Mouse (Mus musculus): Measurements from ENCODE around the gene Pgap2.

Gene Pgap2

DNA sequence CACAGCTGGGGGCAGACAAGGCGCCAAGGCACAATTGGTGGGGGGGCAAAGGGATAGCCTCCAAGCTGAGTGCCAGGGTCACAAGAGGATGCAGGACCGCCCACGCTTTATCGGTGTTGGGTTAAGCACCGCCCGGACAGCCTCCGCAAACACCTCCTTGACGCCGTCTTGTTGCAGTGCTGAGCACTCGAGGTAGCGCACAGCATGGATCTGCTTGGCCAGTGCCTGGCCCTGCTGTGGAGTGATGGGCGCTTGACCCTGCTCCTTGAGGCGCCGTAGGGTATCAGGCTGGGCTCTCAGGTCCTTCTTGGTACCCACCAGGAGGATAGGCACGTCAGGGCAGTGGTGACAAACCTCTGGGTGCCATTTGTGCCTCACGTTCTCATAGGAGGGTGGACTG is 29.6 kb downstream of the Pgap2 start:
- in situ Hi-C loops (cut with MboI, MseI), result loop anchor here (5.0 kb wide), 1 partner anchor 97 kb away; no protein-coding TSS in a partner anchor

DNA sequence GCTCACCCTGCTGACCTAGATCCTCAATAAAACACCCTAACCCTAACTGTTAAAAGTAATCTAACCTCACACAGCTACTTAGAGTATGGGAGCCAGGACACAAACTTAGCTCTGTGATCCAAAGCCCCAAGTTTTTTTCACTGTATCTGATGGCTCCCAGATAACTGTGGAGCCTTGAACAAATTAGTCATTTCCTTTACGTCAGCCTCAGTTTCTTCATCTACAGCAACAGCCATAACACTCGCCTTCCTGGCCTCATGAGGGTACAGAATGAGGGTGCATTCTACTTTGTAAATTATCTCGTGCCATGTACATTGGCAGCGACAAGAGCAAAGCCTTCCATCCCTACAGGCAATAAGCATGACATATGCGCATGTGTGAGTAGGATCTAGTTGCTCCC is 32.4 kb downstream of the Pgap2 start:
- in situ Hi-C loops (cut with MboI, MseI), result no loop called here

DNA sequence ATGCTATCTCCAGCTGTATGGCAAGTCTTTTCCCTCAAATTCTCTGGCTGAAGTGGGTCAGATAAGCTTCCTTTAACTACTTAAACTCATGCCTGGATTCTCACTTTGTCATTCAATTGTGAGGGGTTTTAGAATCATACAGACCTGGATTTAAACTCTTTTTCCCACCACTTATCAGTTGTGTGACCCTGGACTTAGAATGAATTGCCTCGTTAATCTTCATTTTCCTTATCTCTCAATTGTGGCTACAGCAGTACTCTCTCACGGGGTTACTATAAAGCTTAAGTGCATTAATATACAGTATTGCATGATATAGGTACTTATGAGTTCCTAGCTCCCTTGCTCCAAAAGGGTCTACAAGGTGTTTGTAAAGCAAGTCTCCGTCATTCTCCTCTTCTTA is 32.9 kb downstream of the Pgap2 start:
- in situ Hi-C loops (cut with MboI, MseI), result no loop called here

DNA sequence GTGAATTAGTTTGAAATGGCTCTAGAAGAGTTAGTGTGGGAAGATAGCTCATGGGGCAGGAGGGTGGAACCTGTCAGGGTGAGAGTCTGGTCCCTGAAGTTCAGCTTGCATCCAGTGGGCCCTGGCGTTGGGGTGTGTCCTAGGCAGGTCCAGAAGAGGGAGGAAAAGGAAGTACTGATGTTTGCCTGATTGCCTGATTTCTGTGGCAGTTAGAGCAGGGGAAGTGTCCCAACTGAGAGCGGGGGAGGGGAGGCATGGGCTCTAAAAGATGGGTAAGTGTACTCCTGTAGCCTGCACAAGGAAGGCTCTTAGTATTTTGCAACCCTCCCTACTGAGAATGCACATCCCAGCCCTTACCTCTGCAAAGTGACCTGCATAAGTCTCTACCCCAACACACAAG is 33.9 kb downstream of the Pgap2 start:
- in situ Hi-C loops (cut with MboI, MseI), result no loop called here

DNA sequence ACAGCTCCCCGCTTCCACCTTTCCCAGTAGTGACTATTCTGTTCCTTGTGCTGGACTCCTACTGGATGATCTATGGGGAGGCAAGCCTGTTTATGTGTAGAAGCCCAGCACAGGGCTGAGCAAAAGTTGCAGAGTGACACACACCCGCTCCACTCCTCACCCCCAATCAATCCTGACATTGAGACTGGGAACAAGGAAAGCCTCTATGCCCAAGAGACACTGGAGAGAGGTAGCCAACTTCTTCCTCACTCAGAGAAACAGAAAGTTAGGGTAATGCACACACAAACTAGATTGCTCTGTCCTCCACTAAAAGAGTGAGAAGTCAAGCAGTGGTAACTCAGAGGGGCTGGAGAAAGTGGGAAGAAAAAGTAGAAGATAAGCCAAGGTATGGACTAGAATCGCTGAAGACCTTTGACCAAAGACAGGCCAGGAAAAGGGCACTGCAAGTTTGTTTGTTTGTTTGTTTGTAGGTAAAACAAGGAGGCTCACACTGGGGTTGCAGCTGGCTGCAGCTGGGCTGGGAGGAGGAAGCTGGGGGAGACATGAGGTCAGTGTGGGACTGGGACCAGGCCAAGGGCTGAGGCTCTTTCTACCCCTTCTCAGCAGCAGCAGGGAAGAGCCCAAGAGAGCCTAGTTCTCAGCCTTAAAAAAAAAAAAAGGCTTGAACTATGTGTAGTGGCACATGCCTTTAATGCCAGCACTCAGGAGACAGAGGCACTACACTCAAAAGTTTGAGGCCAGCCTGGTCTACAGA is 35.0 kb downstream of the Pgap2 start:
- in situ Hi-C loops (cut with MboI, MseI), result no loop called here

DNA sequence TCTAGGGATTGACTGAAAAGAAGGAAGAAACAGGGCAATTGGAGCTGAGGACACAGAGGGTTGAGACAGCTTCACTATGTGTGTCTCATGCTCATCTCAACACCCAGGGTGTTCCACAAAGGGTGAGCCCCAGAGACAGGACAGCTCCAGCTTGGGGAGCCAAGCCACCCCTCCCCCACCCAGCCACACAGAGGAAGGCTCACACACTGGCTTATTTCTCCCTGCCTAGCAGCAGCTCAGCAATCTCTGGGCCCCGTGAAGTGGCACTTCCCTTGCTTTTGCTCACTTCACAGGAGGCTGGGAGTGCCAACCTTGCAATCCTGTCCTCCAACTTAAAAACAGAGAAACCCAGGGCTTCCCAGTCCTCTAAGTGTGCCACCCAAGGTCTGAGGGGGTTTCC is 35.8 kb downstream of the Pgap2 start:
- in situ Hi-C loops (cut with MboI, MseI), result no loop called here

DNA sequence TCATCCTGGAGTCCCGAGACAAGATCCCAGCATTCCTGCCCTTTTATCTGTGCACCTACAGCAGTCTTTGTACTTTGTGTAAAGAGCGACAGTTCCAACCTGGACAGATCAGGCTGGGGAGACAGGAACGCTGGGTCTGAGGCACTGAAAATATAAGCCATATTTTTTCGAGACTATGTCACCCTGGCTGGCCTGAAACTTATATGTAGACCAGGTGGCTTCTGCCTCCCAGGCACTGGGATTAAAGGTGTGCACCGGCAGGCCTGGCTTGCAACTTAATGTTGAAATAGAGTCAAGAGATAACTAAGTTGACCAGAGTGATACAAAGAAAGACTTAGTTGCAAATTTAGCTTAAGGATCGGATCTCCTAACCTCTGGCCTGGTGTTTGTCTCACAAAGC is 36.3 kb downstream of the Pgap2 start:
- in situ Hi-C loops (cut with MboI, MseI), result no loop called here

DNA sequence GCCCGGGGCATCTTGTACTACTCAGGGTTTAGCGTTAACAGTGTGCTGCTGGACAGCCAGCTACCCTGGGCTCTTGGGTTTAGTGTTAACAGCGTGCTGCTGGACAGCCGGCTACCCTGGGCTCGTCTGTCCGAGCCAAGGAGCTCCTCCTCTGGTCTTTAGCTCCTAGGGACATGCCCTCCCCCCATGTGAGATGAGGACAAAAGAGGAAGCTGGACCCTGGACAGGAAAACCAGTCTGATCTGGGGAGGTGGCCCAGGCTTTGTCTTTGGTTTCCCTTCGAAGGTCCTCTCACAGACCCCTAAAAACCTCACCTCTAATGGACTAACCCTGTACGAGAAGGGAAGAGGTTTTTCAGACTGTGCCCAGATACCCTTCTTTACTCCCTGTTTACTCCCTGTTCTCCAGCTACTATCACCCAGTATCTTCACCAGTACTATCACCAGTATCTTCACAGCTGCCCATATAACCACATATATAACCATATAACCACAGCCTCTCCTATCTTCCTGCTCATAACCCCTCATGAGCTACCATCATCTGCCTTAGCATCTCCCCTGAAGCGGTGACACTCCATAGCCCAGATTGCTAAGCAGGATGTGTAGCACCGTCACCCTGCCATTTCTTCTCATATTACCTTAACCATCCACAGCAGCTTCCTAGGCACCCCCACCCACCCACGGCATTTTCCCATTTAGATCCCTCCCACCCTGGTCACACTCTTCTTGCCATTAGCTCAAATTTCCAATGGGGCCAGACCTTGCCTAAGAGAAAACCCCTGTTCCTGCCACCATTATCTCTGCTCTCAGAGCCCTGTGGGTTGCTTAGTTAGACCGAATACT is 37.2 kb downstream of the Pgap2 start:
- in situ Hi-C loops (cut with MboI, MseI), result no loop called here

DNA sequence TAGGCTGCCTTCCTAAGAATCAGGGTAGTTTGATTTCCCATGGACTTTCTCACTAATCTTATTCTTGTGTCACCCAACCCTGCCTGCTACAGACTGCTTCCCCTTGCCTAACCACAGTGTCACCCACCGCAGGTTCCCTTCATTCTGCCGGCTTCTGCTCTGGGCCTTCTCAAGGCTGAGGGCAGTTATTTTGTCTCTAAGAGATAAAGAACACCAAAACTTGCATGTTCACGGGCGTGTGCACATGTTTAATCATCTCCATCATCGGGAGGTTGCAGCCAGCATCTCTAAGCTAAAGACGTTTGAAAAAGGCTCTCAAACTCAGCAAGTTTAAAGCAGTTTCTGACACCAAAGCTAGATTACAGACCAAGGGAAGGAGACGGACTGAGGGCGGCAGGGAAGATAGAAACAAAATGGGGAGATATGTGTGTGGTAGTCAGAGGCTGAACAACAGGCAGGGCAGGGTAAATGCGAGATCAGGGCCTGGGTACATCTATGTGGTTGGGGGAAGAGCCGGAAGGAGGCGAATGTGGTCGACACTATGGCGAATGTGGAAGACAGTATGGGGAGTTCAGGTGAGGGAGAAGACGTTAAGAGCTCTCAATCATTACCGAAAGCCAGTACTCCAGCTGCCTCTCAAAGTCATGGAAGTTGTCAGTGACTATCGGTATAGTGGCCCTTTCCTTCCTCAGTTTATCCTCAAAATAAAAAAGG is 38.8 kb downstream of the Pgap2 start:
- in situ Hi-C loops (cut with MboI, MseI), result no loop called here

DNA sequence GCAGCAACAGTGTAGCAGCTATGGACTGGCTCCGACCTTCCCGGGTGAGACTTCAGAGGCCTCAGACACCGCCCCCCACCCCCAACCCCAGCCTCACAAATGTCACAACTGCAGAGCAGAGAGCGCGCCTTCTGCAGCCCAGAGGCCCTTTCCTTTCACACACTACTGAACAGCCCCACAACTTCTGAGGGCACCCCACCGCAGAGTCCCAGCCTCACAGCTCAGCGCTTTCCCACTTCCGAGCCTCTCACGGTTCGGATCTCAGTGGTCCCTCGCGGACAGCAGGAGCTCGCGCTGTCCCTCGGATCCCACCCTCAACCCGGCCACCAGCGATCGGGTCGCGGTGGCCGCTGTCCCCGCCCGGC is 39.5 kb downstream of the Pgap2 start:
- in situ Hi-C loops (cut with MboI, MseI), result no loop called here

DNA sequence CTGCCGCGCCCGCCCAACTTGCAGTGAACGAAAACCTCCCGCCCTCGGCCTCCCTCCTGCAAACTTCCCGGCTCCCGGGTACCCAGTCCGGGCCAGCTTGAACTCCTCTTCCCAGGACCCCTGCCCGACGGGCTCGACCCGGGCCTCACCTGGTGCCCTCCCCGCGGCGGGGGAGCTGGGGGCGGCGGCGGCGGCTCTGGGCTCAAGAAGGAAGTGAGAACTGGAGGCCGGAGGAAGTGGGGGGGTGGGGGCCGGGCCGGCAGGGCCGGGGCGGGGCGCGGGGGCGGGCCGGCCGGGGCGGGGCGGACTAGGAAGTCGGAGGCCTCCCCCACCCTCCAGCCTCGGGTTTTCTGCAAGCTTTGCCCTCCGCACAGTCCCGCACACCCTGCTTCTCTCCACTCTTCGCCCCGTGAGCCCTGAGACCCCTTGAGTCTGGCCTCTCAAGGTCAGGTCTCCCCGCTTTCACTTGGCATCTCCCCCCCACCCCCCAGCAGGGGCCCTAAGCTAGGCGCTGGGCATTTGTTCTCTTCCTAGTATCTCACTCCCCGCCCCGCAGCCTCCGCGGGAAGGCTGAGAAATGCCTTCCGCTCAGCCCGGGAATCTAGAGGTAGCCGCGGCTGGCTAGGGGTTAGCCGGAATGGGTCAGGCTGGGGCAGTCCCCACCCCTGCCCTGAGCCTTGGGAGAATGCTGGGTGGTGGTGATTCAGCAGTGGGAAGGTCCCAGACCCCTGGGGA is 40.1 kb downstream of the Pgap2 start:
- in situ Hi-C loops (cut with MboI, MseI), result no loop called here

DNA sequence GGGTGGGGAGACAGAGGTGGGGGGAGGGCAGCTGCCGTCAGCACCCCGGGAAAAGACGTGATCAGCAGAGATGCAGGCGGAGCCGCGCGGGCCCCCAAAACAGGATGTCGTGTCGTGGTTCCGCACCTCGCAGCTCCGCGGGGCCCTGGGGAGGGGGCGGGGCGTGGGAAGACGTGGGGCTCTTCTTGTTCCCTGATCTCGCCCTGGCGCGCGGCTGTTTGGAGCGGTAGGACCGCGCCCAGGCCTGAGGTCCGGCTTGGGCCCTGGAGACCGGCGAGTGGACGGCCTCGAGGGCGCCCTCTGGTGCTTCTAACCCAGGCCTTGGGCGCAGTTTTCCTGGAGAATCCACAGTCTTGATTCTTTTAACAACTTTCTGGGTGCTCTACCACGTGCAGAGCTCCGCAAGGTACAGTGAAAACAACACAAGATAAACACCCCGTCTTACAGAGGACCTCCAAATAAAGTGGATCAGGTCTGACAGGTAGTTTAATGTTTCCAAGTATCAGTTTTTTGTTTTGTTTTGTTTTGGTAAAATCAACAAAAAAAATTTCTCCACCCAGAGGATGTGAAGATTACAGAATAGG is 40.7 kb downstream of the Pgap2 start:
- in situ Hi-C loops (cut with MboI, MseI), result no loop called here

DNA sequence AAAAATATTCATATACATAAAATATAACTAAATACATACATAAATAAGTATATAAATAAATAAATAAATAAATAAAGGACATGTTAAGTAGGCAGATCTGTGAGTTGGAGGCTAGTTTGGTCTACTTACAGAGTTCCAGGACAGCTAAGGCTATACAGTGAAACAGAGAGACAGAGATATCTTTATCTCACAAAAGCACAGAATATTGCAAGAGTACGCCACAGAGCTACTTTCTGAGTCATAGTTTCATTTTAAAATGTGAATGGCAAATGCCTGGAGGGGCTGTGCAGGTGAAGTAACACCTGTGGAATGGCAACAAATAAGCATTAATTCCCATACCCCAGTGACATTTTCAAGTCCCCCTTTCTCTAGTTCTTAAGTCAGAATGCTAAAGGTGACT is 43.6 kb downstream of the Pgap2 start:
- in situ Hi-C loops (cut with MboI, MseI), result no loop called here

DNA sequence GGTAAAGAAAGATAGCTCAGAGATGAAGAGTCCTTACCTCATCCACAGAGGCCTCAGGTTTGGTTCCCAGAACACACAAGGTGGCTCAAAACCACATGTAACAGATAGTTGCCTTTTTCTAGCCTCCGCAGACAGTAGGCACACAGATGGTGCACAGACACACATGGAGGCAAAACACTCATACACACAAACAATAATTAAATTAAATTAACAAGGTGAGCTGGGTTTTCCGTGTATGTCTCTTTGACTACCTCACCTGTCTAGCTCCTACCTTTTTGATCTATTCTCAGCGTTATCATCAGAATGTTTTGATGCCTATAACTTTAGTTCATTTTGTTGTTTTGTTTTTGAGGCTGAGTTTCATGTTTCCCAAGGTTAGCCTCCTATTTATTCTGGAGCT is 45.9 kb downstream of the Pgap2 start, which contains the start of gene Rhog:
Rhog (minus strand) TSS at position 101 of the 400 bp plus-strand sequence.
- in situ Hi-C loops (cut with MboI, MseI), result loop anchor here (5.0 kb wide), 1 partner anchor 166 kb away; no protein-coding TSS in a partner anchor

DNA sequence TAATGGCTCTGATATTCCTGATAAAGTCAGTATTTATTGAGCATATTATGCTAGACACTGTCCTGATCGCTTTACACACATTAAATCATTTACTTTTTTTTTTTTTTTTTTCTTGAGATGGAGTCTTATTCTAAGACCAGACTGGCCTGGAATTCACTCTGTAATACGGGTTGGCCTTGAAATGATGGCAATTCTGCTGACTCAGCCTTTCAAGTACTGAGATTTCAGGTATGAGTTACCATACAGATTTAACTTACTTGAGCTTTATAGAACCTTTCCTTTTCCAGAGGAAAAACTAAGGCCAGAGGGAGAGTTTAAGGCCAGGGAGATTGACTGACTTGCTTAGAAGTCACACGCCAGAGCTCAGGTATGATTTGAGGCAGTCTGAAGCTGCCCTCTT is 46.6 kb downstream of the Pgap2 start:
- in situ Hi-C loops (cut with MboI, MseI), result loop anchor here (5.0 kb wide), 1 partner anchor 166 kb away; no protein-coding TSS in a partner anchor

DNA sequence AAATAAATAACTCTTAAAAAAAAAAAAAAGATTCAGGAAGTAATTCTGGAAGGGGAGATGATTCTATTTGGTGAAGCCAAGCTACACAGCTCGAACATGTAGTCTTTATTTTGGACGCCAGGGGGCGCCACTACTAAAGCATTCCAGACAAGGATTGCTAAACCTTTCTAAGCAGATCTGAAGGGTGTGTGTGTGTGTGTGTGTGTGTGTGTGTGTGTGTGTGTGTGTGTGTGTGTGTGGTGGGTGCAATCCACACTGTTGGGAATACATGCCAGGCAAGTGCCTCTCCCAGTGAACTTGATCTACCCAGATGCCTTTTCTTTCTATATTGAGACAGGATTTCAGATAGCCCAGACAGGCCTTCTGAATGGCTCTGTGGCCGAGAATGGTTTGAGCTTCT is 48.2 kb downstream of the Pgap2 start:
- in situ Hi-C loops (cut with MboI, MseI), result loop anchor here (5.0 kb wide), 1 partner anchor 164 kb away; no protein-coding TSS in a partner anchor

DNA sequence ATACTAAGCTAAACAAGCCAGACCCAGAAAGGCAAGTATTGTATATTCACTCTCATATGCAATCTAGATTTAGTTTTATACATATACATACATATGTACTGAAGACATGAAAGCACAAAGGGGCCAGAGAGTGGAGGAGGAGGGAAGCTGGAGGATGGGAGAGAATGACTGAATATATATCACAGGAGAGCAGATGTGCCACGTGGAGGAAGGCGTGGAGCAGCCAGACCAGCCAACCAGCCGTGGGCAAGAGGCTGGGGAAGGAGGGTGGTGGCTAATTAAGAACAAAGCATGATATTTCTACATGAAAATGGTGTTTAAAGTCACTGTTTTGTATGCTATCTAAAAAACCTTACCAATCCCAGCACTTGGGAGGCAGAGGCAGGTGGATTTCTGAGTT is 48.7 kb downstream of the Pgap2 start:
- in situ Hi-C loops (cut with MboI, MseI), result loop anchor here (5.0 kb wide), 1 partner anchor 164 kb away; no protein-coding TSS in a partner anchor

DNA sequence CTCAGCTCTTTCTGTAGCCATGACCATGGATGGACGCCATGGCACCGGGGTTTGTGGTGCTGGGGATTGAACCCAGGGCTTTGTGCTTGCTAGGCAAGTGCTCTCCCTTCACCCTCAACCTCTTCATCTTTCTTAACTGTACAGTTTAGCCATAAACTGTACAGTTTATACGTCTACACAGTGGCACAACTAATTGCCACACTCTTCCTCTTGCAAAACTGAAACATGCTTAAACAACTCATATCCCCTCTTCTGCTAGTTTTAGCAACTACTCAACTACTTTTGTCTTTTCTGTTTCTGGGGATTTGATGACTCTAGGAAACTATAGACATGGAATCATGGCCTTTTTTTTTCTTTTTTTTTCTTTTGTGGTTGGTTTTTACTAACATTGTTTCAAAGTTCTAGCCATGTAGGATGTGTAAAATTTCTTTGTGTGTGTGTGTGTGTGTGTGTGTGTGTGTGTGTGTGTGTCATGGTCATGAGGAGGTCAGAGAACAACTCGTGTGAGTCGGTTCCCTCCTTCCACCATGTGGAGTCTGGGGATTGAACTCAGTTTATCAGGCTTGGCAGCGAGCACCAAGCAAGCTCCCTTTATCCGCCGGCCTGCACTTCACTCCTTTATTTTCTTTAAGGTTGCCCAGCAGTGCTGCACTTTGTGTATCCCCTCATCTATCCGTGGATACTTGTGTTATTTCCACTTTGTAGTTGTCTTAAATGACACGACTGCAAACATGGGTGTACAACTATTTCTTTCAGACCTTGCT is 49.9 kb downstream of the Pgap2 start:
- in situ Hi-C loops (cut with MboI, MseI), result loop anchor here (5.0 kb wide), 1 partner anchor 162 kb away; no protein-coding TSS in a partner anchor

DNA sequence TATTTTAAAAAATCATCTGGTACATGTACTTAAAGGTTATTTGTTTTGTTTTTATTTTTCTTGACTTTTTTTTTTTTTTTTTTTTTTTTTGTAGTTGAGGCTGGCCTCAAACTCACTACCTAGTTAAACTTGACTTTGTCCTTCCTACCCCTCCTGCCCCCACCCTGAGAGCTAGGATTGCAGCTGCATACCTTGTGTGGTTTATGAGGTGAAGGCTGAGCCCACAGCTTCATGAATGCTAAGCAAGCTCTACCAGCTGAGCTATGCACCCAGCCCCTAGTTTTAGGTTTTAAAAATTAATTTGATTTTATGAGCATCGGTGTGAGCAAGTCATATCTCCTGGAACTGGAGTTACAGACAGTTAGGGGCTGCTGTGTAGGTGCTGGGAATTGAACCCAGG is 50.5 kb downstream of the Pgap2 start:
- in situ Hi-C loops (cut with MboI, MseI), result no loop called here

DNA sequence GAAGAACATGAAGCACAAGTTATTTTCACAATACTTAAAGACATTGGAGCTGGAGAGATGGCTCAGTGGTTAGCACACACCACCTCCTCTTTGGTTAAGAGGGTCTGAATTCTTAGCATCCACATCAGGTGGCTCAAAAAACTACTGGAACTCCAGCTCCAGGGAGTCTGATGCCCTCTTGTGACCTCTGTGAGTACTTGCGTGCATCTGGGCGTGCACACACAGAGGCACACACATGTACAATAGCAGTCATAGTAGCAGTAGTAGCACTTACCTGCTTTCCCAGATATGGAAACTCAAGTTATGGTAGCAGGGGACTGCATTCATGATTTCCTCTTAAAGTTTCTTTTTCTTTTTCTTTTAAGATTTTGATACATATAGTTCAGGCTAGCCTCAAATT is 53.0 kb downstream of the Pgap2 start:
- in situ Hi-C loops (cut with MboI, MseI), result no loop called here
